Mouse (Mus musculus) neural tube, embryonic 15.5 days (tissue): ENCODE results near the gene 2610507B11Rik. TPM values are rescaled to one million over a fixed set of nuclear protein-coding genes. Genes with fewer than 3 reads are reported as not detected.

Source experiments
- ATAC-seq: fragments of 200-750 bp; cut with Nextera tagmentation; 2 replicates; pipeline ENCODE4 v1.8.0; 2017; ENCODE audit warnings: mild to moderate bottlenecking, moderate TSS enrichment, moderate library complexity; ENCODE audit not compliant: low FRiP score
- H3K27ac ChIP-seq: fragments of 300-500 bp; sonication (generic); replicated peaks from 2 replicates; pipeline ENCODE4 v1.5.1; 2015; ENCODE audit warnings: mild to moderate bottlenecking, inconsistent platforms
- H3K27me3 ChIP-seq: fragments of 300-500 bp; sonication (generic); replicated peaks from 2 replicates; pipeline ENCODE4 v1.6.1; 2015; ENCODE audit warnings: inconsistent platforms
- H3K36me3 ChIP-seq: fragments of 300-500 bp; sonication (generic); 2 replicates; pipeline ENCODE4 v1.6.1; 2015; ENCODE audit warnings: inconsistent platforms
- H3K4me1 ChIP-seq: fragments of 300-500 bp; sonication (generic); 2 replicates; pipeline ENCODE4 v1.6.1; 2015; ENCODE audit warnings: inconsistent platforms
- H3K4me2 ChIP-seq: fragments of 300-500 bp; sonication (generic); 2 replicates; pipeline ENCODE4 v1.6.1; 2015; ENCODE audit warnings: inconsistent platforms, mild to moderate bottlenecking, moderate library complexity
- H3K4me3 ChIP-seq: fragments of 300-500 bp; sonication (generic); replicated peaks from 2 replicates; pipeline ENCODE4 v1.5.1; 2015; ENCODE audit warnings: mild to moderate bottlenecking, inconsistent platforms
- H3K9ac ChIP-seq: fragments of 300-500 bp; sonication (generic); replicated peaks from 2 replicates; pipeline ENCODE4 v1.6.1; 2015; ENCODE audit warnings: mild to moderate bottlenecking, inconsistent platforms
- H3K9me3 ChIP-seq: fragments of 300-500 bp; sonication (generic); replicated peaks from 2 replicates; pipeline ENCODE4 v1.6.1; 2016; ENCODE audit warnings: inconsistent platforms
- WGBS: fragments of 180-500 bp; shearing (Covaris S2); methylation state at CpG from one replicate; pipeline ENCODE4 v1.1.7; 2015; ENCODE audit warnings: mixed read lengths; 5-methylcytosine and 5-hydroxymethylcytosine counted together
- polyA plus RNA-seq: library from polyadenylated mRNA; unstranded; fragments of >200 nt; fragmentation: Nextera tagmentation; extraction: Ambion mirVana; gene quantifications from 2 replicates; pipeline ENCODE4 v1.2.1, GENCODE M21; 2015

Gene 2610507B11Rik
- polyA plus RNA-seq, 1 experiment from 2014 or later, result 56.5 TPM

- no peak overlapping the region for H3K27ac ChIP-seq
- no peak for ATAC-seq
- no peaks in the 10 kb centered on the region for H3K27me3 ChIP-seq
- no peak overlapping the region for H3K9ac ChIP-seq
- H3K4me3 ChIP-seq, result no peak overlapping the region
- H3K36me3 ChIP-seq, result peaks cover 37% of the 10 kb centered on the region
- no peaks in the 10 kb centered on the region for H3K9me3 ChIP-seq
- no peak overlapping the region for H3K4me2 ChIP-seq
- 96% methylated on average over 6 of the region's 6 CpGs for WGBS
- no peaks in the 10 kb centered on the region for H3K4me1 ChIP-seq
Measured at GRCm38 (mm10) chr11:78294585-78294984, 33.0 kb downstream of the 2610507B11Rik start.

GRCm38 (mm10) chr11:78300917-78301316 lies 39.4 kb downstream of the 2610507B11Rik start:
- H3K27me3 ChIP-seq, result no peaks in the 10 kb centered on the region
- H3K9me3 ChIP-seq, result no peaks in the 10 kb centered on the region
- H3K4me2 ChIP-seq, result peak overlapping the region; percentile 100
- no peaks in the 10 kb centered on the region for H3K36me3 ChIP-seq
- 0 out of 2 replicates have a peak, but pooled peaks have one; percentile 29 for ATAC-seq
- peak overlapping the region; percentile 54 for H3K4me3 ChIP-seq
- peak overlapping the region; percentile 64 for H3K27ac ChIP-seq
- peaks cover 11% of the 10 kb centered on the region for H3K4me1 ChIP-seq
- WGBS, result 68% methylated on average over 7 of the region's 7 CpGs
- H3K9ac ChIP-seq, result peak overlapping the region; percentile 56

GRCm38 (mm10) chr11:78301357-78302084 lies 40.0 kb downstream of the 2610507B11Rik start, which contains the start of gene Spag5:
TSS of gene Spag5 (plus strand) at chr11:78301529.
- WGBS, result under 1% methylated on average over 49 of the region's 49 CpGs
- peak within 1 kb of the TSS; percentile 54 for H3K4me3 ChIP-seq
- ATAC-seq, result peak; percentile 99

GRCm38 (mm10) chr11:78305272-78305671 lies 43.7 kb downstream of the 2610507B11Rik start:
- Histone ChIP-seq H3K27me3 (no peaks in the 10 kb centered on the region), H3K4me1 (peaks cover 11% of the 10 kb centered on the region), H3K4me3 (no peak overlapping the region), H3K36me3 (no peaks in the 10 kb centered on the region), H3K9ac (no peak overlapping the region), H3K27ac (no peak overlapping the region), H3K9me3 (no peaks in the 10 kb centered on the region), H3K4me2 (no peak overlapping the region)
- 95% methylated on average over 4 of the region's 4 CpGs for WGBS
- ATAC-seq, result no peak

More at GRCm38 (mm10) chr11:78301357-78302084, 40.0 kb downstream of the 2610507B11Rik start, which contains the start of gene Spag5:
- H3K9me3 ChIP-seq, result no peaks in the 10 kb centered on the region
- no peaks in the 10 kb centered on the region for H3K36me3 ChIP-seq
- H3K27ac ChIP-seq, result peak within 1 kb of the TSS; percentile 64
- peaks cover 11% of the 10 kb centered on the region for H3K4me1 ChIP-seq
- peak within 1 kb of the TSS; percentile 56 for H3K9ac ChIP-seq
- peak within 1 kb of the TSS; percentile 100 for H3K4me2 ChIP-seq
- H3K27me3 ChIP-seq, result no peaks in the 10 kb centered on the region

GRCm38 (mm10) chr11:78310861-78311511 lies 49.4 kb downstream of the 2610507B11Rik start:
- H3K27ac ChIP-seq, result no peak overlapping the region
- H3K4me3 ChIP-seq, result no peak overlapping the region
- H3K9me3 ChIP-seq, result no peaks in the 10 kb centered on the region
- H3K4me1 ChIP-seq, result no peaks in the 10 kb centered on the region
- peak; percentile 47; the same call in 1 of the 2 replicates for ATAC-seq
- no peaks in the 10 kb centered on the region for H3K36me3 ChIP-seq
- WGBS, result 76% methylated on average over 8 of the region's 8 CpGs
- H3K9ac ChIP-seq, result no peak overlapping the region
- no peak overlapping the region for H3K4me2 ChIP-seq
- H3K27me3 ChIP-seq, result no peaks in the 10 kb centered on the region

- 100% methylated on average over 2 of the region's 2 CpGs for WGBS
Measured at GRCm38 (mm10) chr11:78313662-78314061, 52.1 kb downstream of the 2610507B11Rik start.

GRCm38 (mm10) chr11:78318411-78318810 lies 56.9 kb downstream of the 2610507B11Rik start:
- Histone ChIP-seq H3K4me3 (no peak overlapping the region), H3K27me3 (no peaks in the 10 kb centered on the region), H3K4me1 (peaks cover 12% of the 10 kb centered on the region), H3K9me3 (no peaks in the 10 kb centered on the region), H3K4me2 (no peak overlapping the region), H3K9ac (no peak overlapping the region), H3K27ac (no peak overlapping the region), H3K36me3 (no peaks in the 10 kb centered on the region)
- 82% methylated on average over 2 of the region's 2 CpGs for WGBS
- no peak for ATAC-seq

More at GRCm38 (mm10) chr11:78313662-78314061, 52.1 kb downstream of the 2610507B11Rik start:
- Histone ChIP-seq H3K9ac (no peak overlapping the region), H3K9me3 (no peaks in the 10 kb centered on the region), H3K36me3 (no peaks in the 10 kb centered on the region), H3K4me1 (no peaks in the 10 kb centered on the region), H3K27me3 (no peaks in the 10 kb centered on the region), H3K27ac (no peak overlapping the region), H3K4me3 (no peak overlapping the region), H3K4me2 (no peak overlapping the region)
- no peak for ATAC-seq

GRCm38 (mm10) chr11:78322076-78322831 lies 60.7 kb downstream of the 2610507B11Rik start:
- H3K9ac ChIP-seq, result no peak overlapping the region
- peak overlapping the region; percentile 52 for H3K4me2 ChIP-seq
- H3K4me1 ChIP-seq, result peaks cover 21% of the 10 kb centered on the region
- H3K4me3 ChIP-seq, result peak overlapping the region; percentile 32; the same call in 1 of the 2 replicates
- H3K27me3 ChIP-seq, result no peaks in the 10 kb centered on the region
- 64% methylated on average over 2 of the region's 2 CpGs for WGBS
- ATAC-seq, result peak; percentile 71
- H3K27ac ChIP-seq, result peak overlapping the region; percentile 82
- no peaks in the 10 kb centered on the region for H3K36me3 ChIP-seq
- H3K9me3 ChIP-seq, result no peaks in the 10 kb centered on the region

GRCm38 (mm10) chr11:78322860-78323259 lies 61.3 kb downstream of the 2610507B11Rik start, which contains the start of gene Aldoc:
TSS of gene Aldoc (plus strand) at chr11:78322968.
- peak within 1 kb of the TSS; percentile 82 for H3K27ac ChIP-seq
- no peaks in the 10 kb centered on the region for H3K36me3 ChIP-seq
- ATAC-seq, result peak; percentile 91
- no peaks in the 10 kb centered on the region for H3K9me3 ChIP-seq
- H3K27me3 ChIP-seq, result no peaks in the 10 kb centered on the region
- peaks cover 21% of the 10 kb centered on the region for H3K4me1 ChIP-seq
- peak within 1 kb of the TSS; percentile 34 for H3K9ac ChIP-seq
- WGBS, result 6% methylated on average over 15 of the region's 15 CpGs
- peak within 1 kb of the TSS; percentile 32 for H3K4me3 ChIP-seq
- peak within 1 kb of the TSS; percentile 52 for H3K4me2 ChIP-seq

GRCm38 (mm10) chr11:78324000-78324785 lies 62.6 kb downstream of the 2610507B11Rik start:
- Histone ChIP-seq H3K36me3 (no peaks in the 10 kb centered on the region), H3K4me3 (peak overlapping the region; percentile 32), H3K4me2 (peak overlapping the region; percentile 52), H3K9ac (no peak overlapping the region), H3K4me1 (peaks cover 28% of the 10 kb centered on the region), H3K27me3 (no peaks in the 10 kb centered on the region), H3K27ac (peak overlapping the region; percentile 82), H3K9me3 (no peaks in the 10 kb centered on the region)
- 69% methylated on average over 15 of the region's 15 CpGs for WGBS
- peak; percentile 19; the same call in 1 of the 2 replicates for ATAC-seq
